Mouse (Mus musculus) NIH3T3 (cell line): ENCODE measurements around the gene Ndufb7.
"Not testable (repeated sequence)": the region's sequence is repeated elsewhere in the genome, so short reads cannot be mapped to it uniquely, and the experiment has no call there.

Experiments used
- DNase-seq: peaks from one replicate; pipeline ENCODE4 v3.0.0-alpha.2; 2012; ENCODE audit warnings: low read depth

Ndufb7 gene

GRCm38 (mm10) chr8:83576516-83576895 is 10.0 kb downstream of the Ndufb7 start:
- no peak for DNase-seq

- no peak for DNase-seq
Measured at GRCm38 (mm10) chr8:83576921-83577320, 10.4 kb downstream of the Ndufb7 start.

- DNase-seq, result no peak
Measured at GRCm38 (mm10) chr8:83577384-83577791, 10.9 kb downstream of the Ndufb7 start.

DNA sequence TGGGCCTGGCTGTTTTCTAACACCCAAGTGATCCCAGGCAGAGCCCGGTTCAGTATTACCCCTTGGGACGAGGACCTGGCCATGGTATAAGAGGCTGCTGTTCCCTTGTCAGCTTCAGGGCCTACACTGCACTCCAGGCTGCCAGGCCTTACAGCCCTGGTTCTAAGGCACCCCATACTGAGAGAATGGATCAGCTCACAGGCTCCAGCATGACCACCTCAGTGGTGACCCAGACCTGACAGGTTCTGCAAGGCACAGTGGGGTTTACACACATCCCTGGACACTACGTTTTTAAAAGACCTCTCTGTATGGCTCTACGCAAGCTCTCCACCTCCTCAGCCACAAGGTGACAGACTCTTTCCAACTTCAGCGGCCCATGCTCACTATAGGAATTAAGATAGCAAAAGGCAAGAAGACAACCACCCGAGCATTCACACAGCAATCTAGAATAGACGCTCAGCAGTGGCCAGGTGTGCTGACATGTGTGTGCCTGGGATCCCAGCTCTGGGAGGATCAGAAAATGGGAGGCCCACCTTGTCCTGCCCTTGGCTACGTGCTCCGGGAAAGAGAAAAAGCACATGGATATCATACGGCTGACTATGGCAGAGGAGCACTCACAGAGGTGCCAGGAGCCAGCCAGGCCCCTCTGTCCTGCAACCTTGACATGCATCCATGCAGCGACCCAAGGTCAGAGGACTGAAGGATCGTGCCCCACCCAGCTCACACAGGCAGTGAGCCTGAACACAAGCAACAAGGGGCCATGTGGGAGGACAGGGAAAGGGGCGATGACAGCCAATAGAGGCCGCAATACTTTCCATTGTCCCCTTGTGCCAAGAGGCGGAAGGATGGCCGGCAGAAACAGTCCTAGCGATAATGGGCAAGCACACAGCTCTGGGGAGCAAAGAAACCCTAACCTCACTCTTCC is 11.9 kb downstream of the Ndufb7 start:
- no peak for DNase-seq

GRCm38 (mm10) chr8:83579676-83580075 is 13.2 kb downstream of the Ndufb7 start:
- no peak for DNase-seq

DNA sequence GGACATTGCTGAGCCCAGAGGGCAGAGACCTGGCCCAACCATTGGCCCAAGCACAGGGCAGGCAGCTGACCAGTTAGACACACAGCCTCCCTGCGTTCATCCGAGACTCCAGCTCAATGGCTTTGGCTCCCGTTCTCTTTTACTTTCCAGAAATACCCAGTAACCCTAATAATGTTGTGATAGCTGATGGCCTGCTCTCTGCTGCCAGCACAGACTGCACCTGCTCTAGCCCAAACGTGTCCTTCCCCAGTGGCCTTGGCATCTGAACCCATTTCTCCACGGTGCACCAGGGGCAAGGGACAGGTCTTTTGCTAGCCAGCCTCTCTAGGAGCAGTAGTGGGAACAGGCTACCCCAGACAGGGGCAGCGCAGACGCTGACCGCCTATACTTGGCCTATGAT is 14.4 kb downstream of the Ndufb7 start:
- DNase-seq, result no peak

GRCm38 (mm10) chr8:83582226-83582625 is 15.8 kb downstream of the Ndufb7 start:
- DNase-seq, result no peak

- no peak for DNase-seq
Measured at GRCm38 (mm10) chr8:83583236-83583635, 16.8 kb downstream of the Ndufb7 start.

- no peak for DNase-seq
Measured at GRCm38 (mm10) chr8:83584771-83585170, 18.3 kb downstream of the Ndufb7 start.

- no peak for DNase-seq
Measured at GRCm38 (mm10) chr8:83585333-83585732, 18.9 kb downstream of the Ndufb7 start.

DNA sequence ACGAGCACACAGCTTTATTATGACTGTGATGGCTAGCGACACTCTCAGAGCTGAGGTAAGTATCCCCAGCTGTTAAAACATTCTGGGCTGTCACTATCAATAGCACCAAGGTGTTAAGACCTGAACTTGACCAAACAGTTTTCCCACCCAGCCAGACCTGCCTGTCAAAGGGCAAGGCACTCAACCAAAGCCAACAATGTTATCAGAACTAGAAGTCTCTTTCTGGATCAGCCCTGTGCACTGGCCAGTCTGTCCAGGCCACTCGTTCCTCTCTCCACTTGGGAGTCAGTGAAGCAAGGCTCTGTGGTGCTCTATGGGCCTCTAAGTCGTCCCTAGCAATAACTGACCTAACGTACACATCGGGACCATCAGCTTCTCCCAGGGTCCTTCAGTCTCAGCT is 21.2 kb downstream of the Ndufb7 start:
- DNase-seq, result no peak

DNA sequence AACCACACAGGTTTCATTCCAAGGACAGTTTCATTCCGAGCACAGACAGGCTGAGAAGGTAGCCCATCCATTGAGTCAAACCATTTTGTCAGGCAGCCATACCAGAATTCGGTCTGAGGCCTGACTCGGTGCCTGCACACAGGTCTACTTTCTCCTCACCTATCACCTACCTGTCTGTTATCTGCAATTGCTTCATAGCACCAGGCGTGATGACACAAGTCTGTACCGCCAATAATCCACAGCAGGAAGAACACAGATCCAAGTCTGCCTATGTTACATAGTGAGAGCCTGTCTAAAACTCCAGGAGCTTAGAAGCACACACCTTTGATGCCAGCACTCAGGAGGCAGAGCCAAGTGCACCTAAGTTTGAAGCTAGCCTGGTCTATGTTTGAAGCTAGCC is 22.4 kb downstream of the Ndufb7 start:
- no peak for DNase-seq

DNA sequence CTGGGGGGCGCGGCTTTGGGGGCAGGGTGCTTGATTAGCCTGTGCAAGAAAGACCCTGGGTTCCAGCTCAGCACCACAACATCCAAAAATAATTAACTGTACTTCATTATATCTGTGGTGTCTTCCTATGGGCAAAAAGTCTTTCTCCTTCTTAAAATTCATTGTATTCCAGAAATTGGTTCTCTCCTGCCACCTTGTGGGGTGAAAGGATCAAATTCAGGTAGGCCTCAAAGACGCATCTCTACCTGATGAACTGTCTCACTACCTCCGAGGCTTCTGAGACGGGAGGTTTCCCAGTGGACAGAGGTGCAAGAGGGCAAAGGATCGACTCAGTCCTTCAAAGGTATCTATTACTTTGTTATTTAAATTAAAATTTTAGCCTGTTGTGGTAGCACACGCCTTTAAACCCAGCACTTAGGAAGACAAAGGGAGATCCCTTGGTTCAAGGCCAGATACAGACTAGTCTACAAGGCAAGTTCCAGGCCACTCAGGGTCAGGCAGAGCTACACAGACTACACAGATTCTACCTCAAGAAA is 24.1 kb downstream of the Ndufb7 start:
- DNase-seq, result no peak

DNA sequence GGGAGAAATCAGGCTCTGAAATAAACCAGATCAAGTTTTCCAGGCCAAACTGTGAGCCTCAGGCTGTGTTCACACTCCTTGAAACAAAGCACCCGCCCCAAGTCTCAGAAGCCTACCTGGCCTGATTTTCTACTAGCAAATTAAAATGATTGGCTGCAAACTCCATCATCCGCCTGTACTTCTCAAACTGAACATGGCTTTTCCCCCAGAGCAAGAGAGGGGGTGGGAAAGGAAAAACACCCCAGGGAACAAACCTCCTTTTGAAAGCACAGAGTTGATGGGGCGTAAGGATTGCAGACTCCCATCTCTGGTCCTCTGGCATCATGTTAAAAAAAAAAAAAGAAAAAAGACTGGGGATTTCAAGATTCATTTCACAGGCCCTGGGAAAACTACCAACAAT is 26.2 kb downstream of the Ndufb7 start:
- no peak for DNase-seq

DNA sequence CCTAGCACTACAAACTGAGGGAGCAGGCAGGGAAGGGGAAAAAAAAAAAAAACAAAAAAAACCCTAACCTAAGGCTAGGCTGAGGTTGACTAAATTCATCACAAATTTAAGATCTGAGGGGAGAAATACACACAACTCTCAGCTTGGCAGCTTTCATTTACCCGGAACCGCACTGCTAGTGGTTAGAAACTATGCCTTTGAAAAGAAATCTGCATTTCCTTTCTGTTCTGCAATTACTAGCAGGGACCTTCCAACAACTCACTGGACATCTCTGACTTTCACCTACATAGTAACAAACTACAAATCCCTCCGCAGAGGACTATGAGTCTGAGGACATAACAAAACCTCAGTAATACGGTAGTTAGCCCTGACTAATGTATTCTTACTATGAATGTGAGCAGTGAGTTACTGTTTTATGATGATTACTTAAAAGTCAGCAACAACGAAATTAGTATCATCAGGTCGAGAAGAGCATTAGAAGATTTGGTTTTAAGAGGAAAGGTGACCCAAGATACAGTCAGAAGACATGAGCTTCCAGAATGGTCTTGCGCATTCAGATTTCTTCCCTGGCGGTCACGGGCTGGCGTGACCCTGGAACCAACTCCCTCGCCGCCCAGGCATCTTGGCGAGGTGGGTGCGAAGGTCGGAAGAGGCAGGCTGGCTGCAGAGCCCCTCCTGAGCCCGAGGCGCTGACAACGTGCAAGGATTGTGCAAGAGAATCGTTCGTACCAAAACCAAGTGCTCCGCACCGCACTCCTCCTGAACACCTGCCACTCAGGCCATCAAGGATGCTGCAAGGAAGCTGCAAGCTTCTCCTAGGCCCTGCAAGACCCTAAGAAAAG is 27.1 kb downstream of the Ndufb7 start:
- peak; percentile 29 for DNase-seq

DNA sequence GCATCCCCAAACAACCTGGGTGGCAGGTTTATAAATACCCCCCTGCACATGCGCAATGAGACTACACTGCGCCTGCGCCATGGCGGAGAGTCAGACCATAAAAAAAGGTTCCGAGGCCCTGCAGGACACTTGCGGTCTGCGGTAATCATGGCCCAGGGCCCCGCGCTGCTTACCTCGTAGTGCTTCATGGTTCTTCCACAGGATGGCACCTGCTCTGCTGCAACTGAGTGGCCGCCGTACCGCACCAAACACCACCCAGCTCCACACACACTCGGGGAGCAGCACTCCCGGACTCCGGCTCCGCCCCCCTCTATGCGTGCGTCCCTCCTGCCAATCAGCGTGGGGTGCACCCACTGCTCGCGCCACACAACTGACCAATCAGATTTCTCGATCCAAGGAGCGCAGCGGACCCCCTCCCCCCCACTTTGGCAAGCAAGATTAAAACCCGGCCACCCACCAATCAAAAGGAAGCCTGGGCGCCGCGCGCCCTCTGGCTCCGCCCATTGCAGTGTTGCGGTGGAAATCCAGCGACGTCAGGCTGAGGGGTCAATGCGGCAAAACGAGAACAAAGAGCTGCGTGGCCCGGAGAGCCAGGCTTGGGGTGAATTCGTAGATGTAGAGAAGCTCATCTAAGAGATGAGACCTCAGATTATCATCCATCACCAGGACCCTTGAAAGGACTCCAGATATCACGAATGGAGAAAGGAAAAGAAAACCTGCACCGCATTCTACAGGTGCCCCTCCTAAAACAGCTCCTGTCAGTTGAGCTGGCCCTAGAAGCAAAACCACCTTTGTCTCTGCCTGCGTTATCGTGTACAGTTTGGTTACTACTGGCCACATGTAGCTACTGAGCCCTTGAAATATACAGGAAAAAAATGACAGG is 27.9 kb downstream of the Ndufb7 start:
- DNase-seq, result peak; percentile 99

- DNase-seq, result not testable (repeated sequence)
Measured at GRCm38 (mm10) chr8:83595050-83595345, 28.5 kb downstream of the Ndufb7 start.

DNA sequence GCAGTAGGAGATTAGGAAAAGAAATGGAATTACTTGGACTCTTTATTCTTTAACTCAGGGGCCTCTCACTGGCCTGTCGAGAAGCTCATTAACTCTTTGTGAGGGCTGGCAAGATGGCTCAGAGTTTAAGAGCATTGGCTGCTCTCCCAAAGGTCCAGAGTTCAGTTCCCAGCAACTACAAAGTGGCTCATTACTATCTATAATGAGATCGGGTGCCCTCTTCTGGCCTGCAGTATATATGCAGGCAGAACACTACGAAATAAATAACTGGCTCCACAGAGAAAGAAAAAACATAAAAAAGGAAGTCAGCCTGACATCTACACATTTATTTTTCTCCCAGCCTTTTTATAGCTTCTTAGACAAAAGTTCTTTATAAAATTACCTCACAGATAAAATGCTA is 29.9 kb downstream of the Ndufb7 start:
- DNase-seq, result peak; percentile 63

GRCm38 (mm10) chr8:83598146-83598545 is 31.7 kb downstream of the Ndufb7 start:
- DNase-seq, result no peak

GRCm38 (mm10) chr8:83599814-83600213 is 33.3 kb downstream of the Ndufb7 start:
- DNase-seq, result no peak

DNA sequence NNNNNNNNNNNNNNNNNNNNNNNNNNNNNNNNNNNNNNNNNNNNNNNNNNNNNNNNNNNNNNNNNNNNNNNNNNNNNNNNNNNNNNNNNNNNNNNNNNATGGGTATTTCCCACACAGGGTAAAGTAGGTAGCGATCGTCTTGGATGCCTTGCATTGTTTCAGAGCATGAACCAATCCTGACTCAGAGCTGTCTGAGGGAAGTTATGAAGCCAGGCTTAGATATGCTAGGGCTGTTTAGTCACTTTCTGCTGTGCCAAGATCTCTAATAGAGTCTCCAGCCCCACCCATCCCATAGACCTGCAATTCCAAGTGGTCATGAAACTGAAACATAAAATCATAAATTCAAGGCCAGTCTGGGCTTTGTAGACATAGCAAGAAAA is 36.2 kb downstream of the Ndufb7 start:
- DNase-seq, result peak; percentile 83
